Mouse (Mus musculus): ENCODE data around the gene Mettl7b.

Gene Mettl7b

GRCm38 (mm10) chr10:128947496-128947895, 13.3 kb downstream of the Mettl7b start:
- DNase-seq (ENCODE audit: low spot score) = no peak

GRCm38 (mm10) chr10:128945675-128946074, 15.1 kb downstream of the Mettl7b start:
- no peak for DNase-seq (ENCODE audit: low spot score)

GRCm38 (mm10) chr10:128940475-128941061, 20.2 kb downstream of the Mettl7b start:
- no peak for DNase-seq (ENCODE audit: low spot score)

DNA sequence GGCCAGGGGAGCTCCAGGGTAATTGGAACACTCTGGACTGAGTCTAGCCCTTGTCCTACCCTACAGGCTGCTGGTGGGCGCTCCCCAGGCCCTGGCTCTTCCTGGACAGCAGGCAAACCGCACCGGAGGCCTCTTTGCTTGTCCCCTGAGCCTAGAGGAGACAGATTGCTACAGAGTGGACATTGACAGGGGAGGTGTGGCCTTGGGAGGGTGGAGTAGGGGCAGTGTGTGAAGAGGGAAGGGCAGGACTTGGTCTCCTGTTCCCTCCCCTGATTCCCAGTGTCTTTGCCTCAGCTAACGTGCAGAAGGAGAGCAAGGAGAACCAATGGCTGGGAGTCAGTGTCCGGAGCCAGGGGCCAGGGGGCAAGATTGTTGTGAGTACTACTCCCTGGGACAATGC, 21.8 kb downstream of the Mettl7b start:
- DNase-seq (ENCODE audit: low spot score) = no peak

- DNase-seq (ENCODE audit: low spot score) = no peak
Measured at GRCm38 (mm10) chr10:128938457-128938856, 22.3 kb downstream of the Mettl7b start.

DNA sequence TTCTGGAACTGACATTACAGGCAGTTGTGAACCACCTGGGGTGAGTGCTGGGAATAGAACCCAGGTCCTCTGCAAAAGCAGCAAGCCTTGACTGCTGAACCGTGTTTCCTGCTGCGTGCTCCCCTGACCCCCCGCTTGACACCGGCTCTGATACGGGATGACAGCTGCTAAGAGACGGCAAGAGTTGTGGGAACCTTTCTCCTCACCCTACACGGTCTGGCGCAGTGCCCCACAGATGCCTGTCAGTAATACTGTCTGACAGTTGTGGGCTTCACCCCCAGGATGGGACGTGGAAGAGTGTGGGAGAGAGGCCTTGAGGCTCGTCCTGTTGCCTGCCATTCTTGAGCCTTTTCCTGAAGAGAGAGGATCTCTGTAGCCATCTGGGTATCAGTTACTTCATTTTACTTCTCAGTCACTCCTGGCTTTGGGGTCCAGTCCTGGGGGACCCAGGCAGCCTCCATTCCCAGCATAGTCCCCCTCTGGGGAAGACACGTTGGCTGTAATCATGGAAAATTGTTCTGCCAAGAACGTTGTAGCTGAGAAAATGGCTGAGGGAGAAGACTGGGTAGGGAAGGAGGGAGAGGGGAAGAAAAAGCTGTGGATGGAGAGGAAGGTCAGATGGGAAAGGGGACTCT, 22.9 kb downstream of the Mettl7b start:
- DNase-seq (ENCODE audit: low spot score) = no peak

GRCm38 (mm10) chr10:128935826-128936440, 24.9 kb downstream of the Mettl7b start:
- DNase-seq (ENCODE audit: low spot score) = no peak

DNA sequence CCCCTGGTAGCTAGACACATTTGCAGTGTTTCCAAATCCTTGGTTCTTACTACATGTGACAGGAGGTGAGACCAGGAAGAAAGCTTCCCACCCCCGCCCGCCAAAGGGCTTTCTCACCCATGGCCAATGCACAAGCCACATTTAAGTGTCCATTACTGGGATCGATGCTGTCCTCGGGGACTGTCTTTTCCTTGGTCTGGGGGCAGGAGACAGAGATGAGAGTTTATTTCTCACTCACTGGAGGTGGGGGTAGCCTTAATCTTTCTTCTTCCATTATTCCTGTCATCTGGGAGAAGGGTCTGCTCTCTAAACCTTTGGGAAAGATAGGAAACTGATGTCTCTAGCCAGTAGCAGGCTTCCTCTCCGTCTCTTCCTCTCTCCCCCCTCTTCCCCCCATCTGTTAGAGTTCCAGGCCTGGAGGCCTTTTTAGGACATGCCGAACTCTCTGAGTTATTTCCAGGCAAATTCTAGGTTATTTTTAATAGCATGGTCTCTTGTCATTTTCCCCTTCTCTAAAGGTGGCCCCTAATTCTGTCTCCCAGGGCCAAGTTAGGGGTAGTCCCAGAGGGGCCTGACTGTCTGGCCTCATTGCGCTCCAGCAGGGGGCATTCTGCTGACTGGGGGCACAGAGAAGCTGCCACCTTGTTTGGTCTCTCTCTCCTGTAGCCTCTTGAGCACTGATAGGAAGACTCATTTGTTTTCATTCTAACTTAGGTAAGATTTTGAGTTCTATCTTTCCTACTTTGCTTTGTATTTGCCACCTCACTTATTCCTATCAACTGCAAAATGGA, 25.6 kb downstream of the Mettl7b start:
- no peak for DNase-seq (ENCODE audit: low spot score)

GRCm38 (mm10) chr10:128933976-128934721, 26.6 kb downstream of the Mettl7b start:
- DNase-seq (ENCODE audit: low spot score) = no peak

GRCm38 (mm10) chr10:128933574-128933973, 27.2 kb downstream of the Mettl7b start, which contains the start of gene Itga7:
TSS of gene Itga7 (plus strand) at chr10:128933818.
- no peak for DNase-seq (ENCODE audit: low spot score)

GRCm38 (mm10) chr10:128931441-128931840, 29.3 kb downstream of the Mettl7b start:
- DNase-seq (ENCODE audit: low spot score) = no peak

DNA sequence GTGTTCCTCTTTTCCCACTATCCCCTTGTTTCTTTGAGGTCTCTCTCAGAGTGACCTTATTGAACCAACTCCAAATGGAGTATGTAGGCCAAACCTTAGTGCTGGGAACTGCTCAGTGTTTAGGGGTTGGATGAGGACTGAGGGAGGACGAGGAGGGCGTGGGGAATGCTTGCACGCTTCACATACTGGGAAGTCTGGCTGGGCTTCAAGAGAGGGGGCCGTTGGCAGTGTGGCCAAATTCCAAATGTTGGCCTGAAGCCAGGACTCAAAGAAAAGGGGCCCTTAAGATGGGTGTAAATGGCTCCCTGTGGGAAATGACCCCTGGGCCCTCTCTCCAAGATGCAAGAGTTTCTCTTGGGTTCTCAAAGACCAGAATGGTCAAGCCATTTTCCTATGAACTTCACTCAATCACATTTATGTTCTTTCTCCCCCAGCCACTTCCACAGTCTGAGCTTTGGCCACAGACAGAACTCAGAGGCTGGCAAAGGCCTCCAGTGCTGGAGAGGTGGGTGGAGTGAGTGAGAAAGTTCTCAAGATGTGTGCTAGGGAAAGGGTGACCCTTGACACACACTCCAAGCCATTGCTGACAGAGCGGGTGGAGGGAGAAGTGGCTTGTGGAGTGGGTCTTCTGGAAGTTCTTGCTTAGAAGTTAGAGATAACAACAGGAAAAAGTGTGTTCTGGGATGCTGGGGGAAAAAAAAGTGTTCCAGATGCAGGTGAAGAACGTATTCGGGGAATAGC, 31.0 kb downstream of the Mettl7b start:
- no peak for DNase-seq (ENCODE audit: low spot score)

DNA sequence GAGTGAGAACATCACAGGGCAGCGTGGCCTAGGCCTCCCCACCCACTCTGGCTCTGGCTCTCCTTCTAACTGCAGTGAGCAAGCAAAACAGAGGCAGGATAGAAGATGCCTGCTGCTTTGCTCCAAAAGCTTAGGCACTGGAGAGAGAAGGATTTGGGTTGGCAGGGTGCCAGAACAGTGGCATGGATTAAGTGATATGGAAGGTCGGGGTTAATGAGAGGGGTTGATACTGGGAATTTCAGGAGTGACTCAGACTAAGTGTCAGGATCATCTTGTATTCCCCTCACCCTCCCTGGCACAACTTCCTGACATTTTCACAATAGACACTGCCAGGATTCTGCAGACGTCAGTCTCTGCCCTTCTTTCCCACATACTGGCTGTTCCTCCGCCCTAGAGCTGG, 32.4 kb downstream of the Mettl7b start:
- no peak for DNase-seq (ENCODE audit: low spot score)

DNA sequence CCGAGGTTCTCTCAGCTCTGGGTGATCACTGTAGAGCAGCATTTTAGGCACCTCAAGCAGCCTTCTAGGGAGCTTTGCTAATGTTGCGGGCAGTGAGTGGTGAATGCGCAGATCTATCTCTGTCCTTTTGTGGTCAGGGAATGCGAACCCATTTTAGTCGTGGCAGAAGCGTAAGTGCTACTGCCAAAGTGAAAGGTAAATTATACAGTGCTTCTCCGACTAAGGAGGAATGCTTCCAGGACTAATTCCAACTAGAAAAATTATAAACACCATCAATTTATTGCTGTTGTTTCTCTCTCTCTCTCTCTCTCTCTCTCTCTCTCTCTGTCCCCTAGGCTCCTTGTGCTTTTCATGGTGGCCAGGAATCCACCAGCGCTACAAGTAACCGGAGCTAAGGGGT, 36.9 kb downstream of the Mettl7b start, which contains the start of gene Bloc1s1:
Bloc1s1 (minus strand) TSS at position 101 of the 400 bp plus-strand sequence.
- DNase-seq (ENCODE audit: low spot score) = no peak

DNA sequence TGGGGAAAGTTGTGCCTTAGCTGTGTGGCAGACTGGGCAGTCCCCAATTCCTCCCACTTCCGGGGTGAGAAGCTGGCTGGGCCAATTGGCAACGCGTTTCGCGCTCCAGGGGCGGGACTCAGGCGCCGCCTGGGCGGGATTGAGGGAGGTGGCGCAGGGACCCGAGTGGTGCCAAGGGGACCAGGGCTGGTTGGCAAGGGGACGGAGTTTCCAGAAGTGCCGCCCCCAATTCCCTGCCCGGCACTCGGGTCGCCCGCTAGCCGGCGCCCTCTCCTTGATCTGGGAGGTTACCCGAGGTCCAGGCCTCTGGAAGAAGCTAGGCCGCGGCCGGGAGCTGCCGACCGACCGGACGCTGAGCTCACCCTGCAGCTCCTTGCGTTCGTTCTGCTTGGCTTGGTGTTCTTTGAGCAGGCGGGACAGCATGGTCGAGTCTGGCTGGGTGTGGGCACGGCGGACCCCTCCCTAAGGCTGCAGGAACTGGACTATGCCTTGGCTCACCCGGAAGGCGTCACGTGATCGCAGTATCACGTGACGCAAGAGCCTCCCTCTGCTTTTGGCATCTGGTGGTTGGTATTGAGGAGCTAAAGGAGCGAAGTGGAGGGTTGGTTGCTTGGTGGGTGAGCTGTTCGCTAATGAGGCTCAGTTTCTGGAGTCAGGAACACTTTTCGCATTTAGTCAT, 37.6 kb downstream of the Mettl7b start:
- DNase-seq (ENCODE audit: low spot score) = peak; percentile 95

DNA sequence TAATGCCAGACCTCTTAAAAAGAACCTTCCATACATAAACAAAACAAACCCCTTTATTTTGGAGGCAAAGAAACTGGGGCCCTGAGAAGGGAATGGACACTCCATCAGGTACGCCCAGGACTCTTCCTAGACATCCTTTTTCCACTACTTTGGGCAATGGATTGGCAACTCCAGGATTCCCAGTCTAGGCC, 38.1 kb downstream of the Mettl7b start, which contains the start of gene Rdh5:
Rdh5 (minus strand) TSS at position 67 of the 191 bp plus-strand sequence.
- no peak for DNase-seq (ENCODE audit: low spot score)

DNA sequence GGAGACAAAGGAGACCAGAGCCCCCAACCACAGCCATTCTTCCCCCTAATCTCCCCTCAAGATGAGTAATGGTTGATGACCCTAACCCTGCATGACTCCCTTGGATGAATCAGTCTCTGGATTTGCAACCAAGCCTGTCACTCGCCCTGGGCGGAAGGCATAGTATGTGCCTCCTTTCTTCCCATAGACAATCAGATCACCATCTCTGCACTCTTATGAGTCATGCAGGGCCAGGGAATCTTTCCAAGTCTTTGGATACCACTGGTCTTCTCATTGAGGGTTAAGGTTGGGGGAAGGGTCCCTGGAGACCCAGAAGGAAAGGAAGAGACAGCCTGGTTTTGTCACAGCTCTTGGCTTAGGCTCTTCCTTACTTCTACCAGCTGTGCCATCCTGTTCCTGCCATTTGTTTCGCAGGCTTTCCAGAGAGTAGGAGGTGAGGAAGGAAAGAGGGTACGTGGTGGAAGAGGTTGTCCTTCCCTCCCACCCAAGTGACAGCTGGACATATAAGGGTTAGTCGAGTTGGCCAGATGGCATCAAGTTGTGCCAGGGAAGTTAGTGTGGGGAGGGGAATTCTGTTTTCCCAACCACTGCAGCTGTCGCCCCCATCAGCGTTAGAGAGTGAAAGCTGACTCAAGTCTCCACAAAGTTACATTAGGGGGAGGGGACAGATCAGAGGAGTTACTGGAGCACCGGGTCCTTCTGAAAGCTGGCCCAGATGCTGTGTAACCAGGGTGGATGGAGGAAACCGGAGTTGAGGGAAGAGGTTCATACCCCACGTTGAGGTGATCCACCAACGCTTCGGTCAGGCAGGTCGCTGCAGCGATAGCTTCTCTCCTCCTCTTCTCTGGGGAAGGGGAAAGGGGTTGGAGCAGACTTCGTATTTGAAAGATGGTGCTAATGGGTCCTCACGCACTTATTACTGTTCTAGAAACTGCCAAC, 38.6 kb downstream of the Mettl7b start:
- peak; percentile 48 for DNase-seq (ENCODE audit: low spot score)

DNA sequence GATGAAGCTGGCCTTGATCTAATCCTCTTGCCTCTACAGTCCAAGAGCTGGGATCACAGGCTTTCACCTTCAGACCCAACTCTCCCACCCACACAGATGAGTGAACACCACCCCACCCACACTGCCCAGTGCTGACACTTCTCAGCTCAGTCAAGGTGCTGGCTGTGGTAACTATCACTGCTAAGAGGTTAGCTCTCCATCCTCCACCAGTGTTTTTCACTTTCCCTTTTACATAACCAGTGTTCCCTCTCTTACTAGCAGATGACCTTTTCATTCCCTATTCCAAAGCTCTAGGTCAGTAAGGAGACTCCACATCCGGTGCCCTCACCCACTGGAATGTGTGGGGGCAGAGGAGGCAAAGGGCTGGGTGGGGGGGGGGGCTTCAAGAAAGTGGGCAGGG, 39.5 kb downstream of the Mettl7b start:
- no peak for DNase-seq (ENCODE audit: low spot score)

- no peak for DNase-seq (ENCODE audit: low spot score)
Measured at GRCm38 (mm10) chr10:128920736-128921161, 40.0 kb downstream of the Mettl7b start.

DNA sequence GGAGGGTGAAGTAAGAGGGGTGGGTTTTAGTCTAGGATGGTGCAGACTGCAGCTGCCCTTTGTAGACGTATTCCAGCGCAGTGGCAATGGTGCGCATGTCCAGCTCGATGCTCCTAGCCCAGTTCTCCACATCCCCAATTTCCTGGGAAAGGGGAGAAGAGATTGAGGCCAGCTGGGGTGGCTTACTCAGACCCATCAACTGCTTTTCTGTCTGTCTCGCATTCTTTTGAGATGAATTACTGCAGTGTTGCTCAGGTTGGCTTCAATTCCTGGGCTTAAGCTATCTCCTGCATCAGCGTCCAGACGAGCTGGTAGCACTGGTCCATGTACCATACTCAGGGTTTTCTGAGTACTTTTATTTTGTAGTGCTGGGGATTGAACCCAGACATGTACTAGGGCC, 40.8 kb downstream of the Mettl7b start:
- DNase-seq (ENCODE audit: low spot score) = no peak
